Mouse (Mus musculus): ENCODE results near the gene Plxnb2.

GRCm38 (mm10) chr15:89212495-89212894 lies 31.9 kb upstream of the Plxnb2 start:
- TF ChIP-seq CTCF (IDR thresholded peaks at IDR 0.05; ENCODE audit: low read depth): no peak
- no peak for TF ChIP-seq EP300 (IDR thresholded peaks at IDR 0.05; ENCODE audit: low read depth)
